Mouse (Mus musculus) embryonic fibroblast, embryonic 13.5 days (primary cell): Measurements from ENCODE around the gene Slc1a6.

Experiments
- CTCF ChIP-seq: IDR thresholded peaks from 2 replicates; pipeline ENCODE4 v1.5.1; 2011; ENCODE audit warnings: mild to moderate bottlenecking, control low read depth, low read length, moderate library complexity, borderline replicate concordance; ENCODE audit not compliant: insufficient read depth
- POLR2A ChIP-seq: IDR thresholded peaks from 2 replicates; pipeline ENCODE4 v1.6.1; 2011; ENCODE audit warnings: low read depth, mild to moderate bottlenecking, control low read depth, low read length, moderate library complexity

DNA sequence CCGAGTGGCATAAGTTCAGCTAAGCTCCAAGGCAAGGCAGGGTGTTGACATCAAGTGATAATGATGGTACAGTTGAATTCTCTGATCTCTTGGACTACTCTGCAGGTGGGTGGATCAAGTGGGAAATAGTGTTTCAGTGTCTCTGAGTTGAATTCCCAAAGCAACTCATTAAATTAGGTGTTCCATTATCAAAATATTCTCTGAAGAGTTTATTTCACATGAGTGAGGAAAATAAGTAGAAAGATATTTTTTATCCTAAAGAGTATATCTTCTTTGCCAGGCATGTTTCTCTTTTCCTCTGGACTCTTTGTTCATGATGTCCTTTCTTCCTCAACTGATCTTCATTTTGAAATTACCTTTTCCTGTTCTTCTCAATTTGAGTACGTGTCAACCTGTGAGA is 71.8 kb downstream of the Slc1a6 start, which contains the start of gene Olfr1356:
- TF ChIP-seq CTCF: no peak
- no peak for TF ChIP-seq POLR2A
